Mouse (Mus musculus) gastrocnemius, postnatal 25 days (tissue): ENCODE data around the gene Kcnj1. TPM values are rescaled to one million over a fixed set of nuclear protein-coding genes. Genes with fewer than 3 reads are reported as not detected.
A peak's percentile ranks its signal among the peaks of the same experiment; 100 is the strongest.

Experiments used
- DNase-seq: peaks from one replicate; pipeline ENCODE4 v3.0.0; 2022
- total RNA-seq, 2 experiments: library from RNA; stranded (reverse); gene quantifications; 1 replicate in 1 of 2; 2 replicates in 1 of 2; pipeline ENCODE4 v1.2.3; 2021

Kcnj1 gene
- total RNA-seq, 2 experiments from 2014 or later = not detected

DNA sequence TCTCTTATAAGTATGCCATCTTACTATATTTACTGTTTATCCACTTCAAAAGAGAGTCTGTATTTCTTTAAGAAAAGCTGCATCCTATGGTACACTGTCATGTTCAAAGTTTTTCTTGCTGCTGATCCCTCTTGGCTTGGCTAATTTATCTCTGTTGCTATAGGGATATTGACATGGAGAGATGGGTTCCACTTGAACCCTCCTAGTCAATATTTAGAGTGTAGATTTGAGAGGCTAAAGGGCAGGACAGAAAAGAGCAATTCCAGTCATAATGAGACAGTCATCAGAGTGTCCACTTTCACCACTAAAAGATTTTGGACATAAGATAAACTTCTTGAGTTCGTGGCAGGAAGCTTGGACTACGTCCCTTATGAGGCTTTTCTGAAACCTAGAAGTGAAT, 27.9 kb downstream of the Kcnj1 start:
- no peak for DNase-seq

- no peak for DNase-seq
Observed at GRCm38 (mm10) chr9:32400662-32401161, 28.4 kb downstream of the Kcnj1 start.

DNA sequence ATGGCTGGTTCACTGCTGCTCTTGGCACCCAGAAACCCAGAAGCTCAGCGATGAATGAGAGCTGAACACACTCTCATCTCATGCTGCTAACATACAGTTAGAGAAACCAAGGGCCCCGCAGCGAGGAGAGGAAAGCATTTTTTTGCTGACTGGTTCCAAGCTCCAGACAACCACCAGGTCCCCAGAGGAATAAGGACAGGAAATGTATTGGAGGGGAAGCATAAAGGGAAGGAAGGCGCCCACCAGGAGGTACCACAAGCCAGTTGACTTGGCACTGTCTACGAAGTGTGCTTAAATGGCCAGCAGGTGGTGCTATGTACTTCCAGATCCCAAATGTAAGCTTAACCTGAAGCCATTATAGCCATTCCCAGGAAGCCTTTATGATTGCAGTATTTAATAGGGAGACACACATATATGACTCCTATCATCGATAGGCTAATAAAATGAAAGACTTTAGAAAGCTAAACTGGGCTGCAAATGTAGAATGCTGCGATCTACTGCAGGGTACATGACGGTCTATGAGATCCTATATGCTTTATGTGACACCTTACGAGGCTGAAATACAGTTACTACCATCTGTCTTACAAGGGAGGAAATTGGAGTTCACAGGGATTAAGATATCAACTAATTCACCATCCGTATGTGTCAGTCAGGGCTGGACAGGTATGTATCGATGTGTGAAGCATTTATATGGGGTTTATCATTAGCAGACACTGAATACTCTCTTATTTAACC, 33.1 kb downstream of the Kcnj1 start:
- DNase-seq = no peak

DNA sequence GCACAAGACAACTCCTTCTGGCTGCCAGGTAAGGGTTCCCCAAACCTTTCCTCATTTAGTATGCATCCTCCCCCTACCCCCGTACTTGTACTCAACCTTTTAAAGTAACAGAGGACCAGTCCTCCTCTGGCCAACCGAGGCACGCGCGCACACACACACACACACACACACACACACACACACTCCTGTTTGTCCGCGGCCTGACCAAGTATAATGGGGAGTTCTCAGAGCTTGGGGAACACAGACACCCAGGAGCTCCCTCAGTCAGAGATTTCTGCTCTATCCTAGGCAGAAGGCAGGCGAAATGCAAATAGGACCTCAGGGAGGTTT, 36.4 kb downstream of the Kcnj1 start:
- no peak for DNase-seq

- peak; percentile 23 for DNase-seq
Observed at GRCm38 (mm10) chr9:32409060-32409961, 37.0 kb downstream of the Kcnj1 start.

- DNase-seq = no peak
Observed at GRCm38 (mm10) chr9:32410671-32411070, 38.4 kb downstream of the Kcnj1 start.

GRCm38 (mm10) chr9:32411507-32411906, 39.2 kb downstream of the Kcnj1 start:
- no peak for DNase-seq

- no peak for DNase-seq
Observed at GRCm38 (mm10) chr9:32412836-32413580, 40.7 kb downstream of the Kcnj1 start.

- no peak for DNase-seq
Observed at GRCm38 (mm10) chr9:32414956-32415355, 42.7 kb downstream of the Kcnj1 start.

DNA sequence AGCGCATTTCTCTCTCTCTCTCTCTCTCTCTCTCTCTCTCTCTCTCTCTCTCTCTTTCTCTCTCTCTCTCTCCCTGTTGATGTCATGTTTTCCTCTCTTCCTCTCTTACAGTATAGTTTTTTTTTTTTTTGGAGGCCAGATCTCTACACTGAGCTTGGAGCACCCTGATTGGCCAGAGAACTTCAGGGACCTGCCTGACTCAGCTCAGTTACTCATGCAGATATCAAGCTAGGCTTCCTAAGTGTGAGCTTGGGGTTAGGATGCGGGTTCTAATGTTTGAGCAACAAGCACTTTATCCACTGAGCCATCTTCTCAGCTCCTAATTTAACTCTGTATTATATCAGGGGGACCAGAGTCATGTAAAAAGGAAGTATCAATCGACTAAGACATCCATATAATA, 43.7 kb downstream of the Kcnj1 start:
- no peak for DNase-seq

- no peak for DNase-seq
Observed at GRCm38 (mm10) chr9:32417466-32418116, 45.3 kb downstream of the Kcnj1 start.

GRCm38 (mm10) chr9:32420711-32421110, 48.4 kb downstream of the Kcnj1 start:
- no peak for DNase-seq

GRCm38 (mm10) chr9:32425321-32425720, 53.0 kb downstream of the Kcnj1 start:
- no peak for DNase-seq

DNA sequence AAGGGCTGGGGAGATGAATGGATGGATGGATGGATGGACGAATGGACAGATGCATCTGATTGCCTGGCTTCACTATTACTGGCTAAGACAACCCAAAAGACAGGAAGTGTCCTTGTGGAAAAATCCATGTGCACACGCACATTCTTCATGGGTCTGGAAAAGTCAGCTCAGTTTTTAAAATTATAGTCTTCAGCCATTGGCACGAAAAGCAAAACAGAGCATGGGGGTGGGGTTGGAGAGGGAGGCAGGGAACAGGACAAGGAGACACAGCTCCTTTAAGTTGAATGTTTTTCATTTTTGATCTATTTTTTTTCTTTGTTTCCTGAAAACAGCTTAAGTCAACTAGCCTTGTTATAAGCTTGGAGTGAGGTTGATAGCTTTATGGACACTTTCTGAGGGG, 58.8 kb downstream of the Kcnj1 start:
- DNase-seq = no peak

DNA sequence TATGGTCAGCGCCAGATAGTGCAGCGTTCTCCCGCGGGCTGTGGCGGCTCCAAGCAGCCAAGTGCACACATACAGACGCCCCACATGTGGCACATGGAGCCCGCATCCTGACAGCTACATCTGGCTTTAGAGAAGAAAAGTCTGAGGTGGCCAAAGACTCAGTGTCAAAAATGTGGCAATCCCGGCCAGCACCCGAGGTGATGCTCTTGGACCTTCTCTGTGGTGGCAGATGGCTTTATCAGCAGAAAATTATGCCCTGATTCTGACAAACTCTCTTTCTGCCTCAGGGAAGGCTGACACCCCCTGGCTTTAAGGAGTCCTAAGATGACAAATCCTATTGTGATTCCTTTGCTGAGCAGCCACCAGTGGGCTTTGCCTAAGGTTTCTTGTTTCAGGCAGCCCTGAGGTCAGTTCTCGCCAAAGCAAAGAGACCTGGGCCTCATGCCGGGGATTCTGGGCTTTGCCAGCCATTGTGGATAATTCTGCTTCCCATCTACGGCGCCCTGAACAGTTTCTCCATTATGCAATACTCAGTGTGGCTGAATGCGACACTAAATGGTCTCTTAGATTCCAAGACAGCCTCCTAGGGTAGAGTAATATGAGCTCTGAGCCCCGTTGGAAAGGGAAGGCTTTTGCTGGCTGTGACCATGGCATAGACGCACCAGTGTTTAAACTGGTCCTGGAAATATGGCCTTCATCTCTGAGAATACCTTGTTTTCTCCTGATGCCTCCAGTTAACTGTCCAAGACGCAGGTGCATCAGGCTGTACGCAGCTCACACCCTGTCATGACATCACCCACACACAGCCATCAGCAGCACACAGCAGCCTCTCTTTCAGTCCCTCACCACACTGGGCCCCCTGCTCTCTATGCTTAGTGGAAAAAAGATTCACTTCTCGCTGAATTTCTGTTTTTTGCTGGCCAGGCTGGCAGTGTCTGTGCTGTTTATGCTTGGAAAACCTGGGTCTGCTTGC, 62.2 kb downstream of the Kcnj1 start:
- peak; percentile 35 for DNase-seq

GRCm38 (mm10) chr9:32443115-32443514, 70.8 kb downstream of the Kcnj1 start:
- no peak for DNase-seq

- DNase-seq = peak; percentile 34
Observed at GRCm38 (mm10) chr9:32443817-32444216, 71.5 kb downstream of the Kcnj1 start.

- no peak for DNase-seq
Observed at GRCm38 (mm10) chr9:32444453-32445201, 72.3 kb downstream of the Kcnj1 start.

DNA sequence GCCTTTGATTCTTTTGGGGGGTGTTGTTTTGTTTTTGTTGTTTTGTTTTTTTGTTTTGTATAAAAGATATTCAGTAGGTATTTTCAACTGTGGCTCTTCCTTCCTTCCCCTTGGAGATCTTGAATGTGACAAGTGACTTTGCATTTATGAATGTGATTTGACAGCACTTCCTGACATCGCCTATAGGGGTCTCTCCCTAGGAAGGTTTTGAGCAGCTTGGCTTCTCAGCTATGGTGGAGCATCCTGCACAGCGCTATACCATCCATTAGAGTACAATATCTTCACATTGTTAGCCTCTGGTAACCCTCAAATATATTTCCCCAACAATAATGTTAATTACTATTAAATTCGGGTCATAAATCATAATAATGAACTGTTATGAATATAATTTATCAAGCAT, 73.5 kb downstream of the Kcnj1 start:
- no peak for DNase-seq

DNA sequence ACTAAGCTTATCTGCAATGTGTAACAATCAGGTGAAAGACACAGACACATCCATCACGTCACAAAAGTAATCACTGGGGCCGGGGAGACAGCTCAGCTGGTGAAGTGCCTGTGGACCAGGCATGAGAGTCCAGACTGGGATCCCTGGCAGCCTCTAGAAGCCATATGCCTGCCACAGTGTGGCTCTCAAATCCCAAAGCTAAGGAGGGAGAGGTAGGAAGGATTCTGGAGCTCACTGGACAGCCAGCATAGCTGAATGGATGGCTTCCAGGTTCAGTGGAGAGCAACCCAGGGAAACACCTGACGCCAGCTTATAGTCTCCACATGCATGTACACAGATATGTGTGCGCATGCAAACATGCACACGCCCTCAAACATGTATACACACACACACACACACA, 76.5 kb downstream of the Kcnj1 start:
- no peak for DNase-seq
